Mouse (Mus musculus) hindbrain, postnatal 0 days (tissue): ENCODE measurements around the gene Ubap2. TPM values are rescaled to one million over a fixed set of nuclear protein-coding genes. Genes with fewer than 3 reads are reported as not detected.

Experiments used
- ATAC-seq: fragments of 200-750 bp; cut with Nextera tagmentation; 2 replicates; pipeline ENCODE4 v1.8.0; 2017; ENCODE audit warnings: mild to moderate bottlenecking, moderate TSS enrichment, moderate library complexity
- DNase-seq: peaks from one replicate; pipeline ENCODE4 v3.0.0-alpha.2; 2015; ENCODE audit warnings: low spot score
- H3K27ac ChIP-seq: fragments of 300-500 bp; sonication (generic); 2 replicates; pipeline ENCODE4 v1.5.1; 2014; ENCODE audit warnings: mild to moderate bottlenecking
- H3K27me3 ChIP-seq: fragments of 300-500 bp; sonication (generic); 2 replicates; pipeline ENCODE4 v1.6.1; 2014; ENCODE audit warnings: low read length, mixed read lengths; ENCODE audit not compliant: insufficient read depth
- H3K36me3 ChIP-seq: fragments of 300-500 bp; sonication (generic); 2 replicates; pipeline ENCODE4 v1.6.1; 2014; ENCODE audit warnings: low read length, mixed read lengths; ENCODE audit not compliant: insufficient read depth
- H3K4me1 ChIP-seq: fragments of 300-500 bp; sonication (generic); 2 replicates; pipeline ENCODE4 v1.6.1; 2014; ENCODE audit warnings: antibody characterized with exemption, low read length, mixed read lengths; ENCODE audit not compliant: insufficient read depth
- H3K4me2 ChIP-seq: fragments of 300-500 bp; sonication (generic); 2 replicates; pipeline ENCODE4 v1.6.1; 2014; ENCODE audit warnings: low read depth, mild to moderate bottlenecking, low read length, moderate library complexity, mixed read lengths
- H3K4me3 ChIP-seq: fragments of 300-500 bp; sonication (generic); 2 replicates; pipeline ENCODE4 v1.5.1; 2014; ENCODE audit warnings: low read length
- H3K9ac ChIP-seq: fragments of 300-500 bp; sonication (generic); replicated peaks from 2 replicates; pipeline ENCODE4 v1.6.1; 2014; ENCODE audit warnings: mild to moderate bottlenecking, low read length, moderate library complexity, mixed read lengths
- H3K9me3 ChIP-seq: fragments of 300-500 bp; sonication (generic); 2 replicates; pipeline ENCODE4 v1.6.1; 2016; ENCODE audit warnings: low read length, mixed read lengths
- CTCF ChIP-seq: IDR thresholded peaks from 2 replicates; pipeline ENCODE4 v1.5.1; 2016; ENCODE audit warnings: antibody characterized with exemption, control low read depth, low read depth
- WGBS: fragments of 180-500 bp; shearing (Covaris S2); extraction: QIAGEN DNeasy Blood & Tissue Kit; methylation state at CpG from one replicate; pipeline ENCODE4 v1.1.7; 2014; 5-methylcytosine and 5-hydroxymethylcytosine counted together
- polyA plus RNA-seq: library from polyadenylated mRNA; unstranded; fragments of >200 nt; fragmentation: Nextera tagmentation; extraction: Ambion mirVana; gene quantifications from 2 replicates; pipeline ENCODE4 v1.2.1, GENCODE M21; 2015
- total RNA-seq: library from RNA; depleted of rRNA; stranded (reverse); fragments of >200 nt; gene quantifications from 2 replicates; pipeline ENCODE4 v1.2.3, GENCODE M21; 2014; rRNA removed

Gene Ubap2
- 19.3 and 33.8 TPM in 2 replicates for total RNA-seq
- polyA plus RNA-seq: 27.2 and 31.0 TPM in 2 replicates

DNA sequence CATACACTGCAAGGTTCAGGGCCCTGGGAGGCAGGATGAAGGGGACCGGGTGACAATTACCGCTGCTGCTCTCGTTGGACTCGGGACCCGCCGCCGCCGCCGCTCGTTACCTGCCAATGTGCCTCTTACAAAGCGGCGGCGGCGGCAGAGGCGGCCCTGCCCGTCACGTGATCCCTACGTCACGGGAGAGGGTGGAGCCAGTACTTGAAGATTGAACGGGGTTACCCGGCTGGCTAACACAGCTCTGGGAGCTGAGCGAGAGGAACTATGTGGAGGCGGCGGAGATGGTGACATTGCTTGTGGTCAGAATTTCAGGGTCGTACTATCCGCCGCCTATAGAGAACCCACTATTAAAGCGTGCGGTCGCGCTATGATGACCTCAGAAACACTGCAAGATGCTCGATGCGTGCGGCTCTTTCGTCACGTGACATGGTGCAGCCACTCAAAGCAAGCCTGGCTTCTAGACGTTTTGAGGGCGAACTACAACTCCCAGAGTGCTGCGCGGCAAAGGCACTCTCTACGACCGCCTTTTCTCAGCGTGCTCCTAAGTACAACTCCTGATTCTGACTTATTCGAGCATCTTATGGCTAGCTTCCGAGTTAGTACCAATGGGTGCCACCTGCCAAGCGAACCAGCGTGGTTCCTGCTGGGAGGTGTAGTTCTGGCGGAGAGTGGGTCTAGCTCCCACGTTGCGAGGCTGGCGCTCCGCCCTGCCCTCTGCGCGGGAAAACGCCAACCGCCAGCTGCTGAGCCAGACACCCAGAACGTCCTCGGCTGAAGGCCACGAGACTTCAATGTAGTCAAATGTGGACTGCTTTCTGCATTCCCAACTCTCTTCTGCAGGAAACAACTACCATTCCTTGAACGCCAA, at the start of gene Ubap2:
TSS of gene Ubap2 (minus strand) at position 165 of the 871 bp plus-strand sequence.
- ATAC-seq (peak; percentile 99), DNase-seq (peak; percentile 100)
- no peaks in the 10 kb centered on the region for H3K36me3 ChIP-seq
- no peaks in the 10 kb centered on the region for H3K27me3 ChIP-seq
- under 1% methylated on average over 60 of the region's 60 CpGs for WGBS
- H3K9ac ChIP-seq: peak within 1 kb of the TSS; percentile 81
- peaks cover 21% of the 10 kb centered on the region for H3K4me1 ChIP-seq
- no peak for TF ChIP-seq CTCF
- peak within 1 kb of the TSS; percentile 79 for H3K4me3 ChIP-seq
- H3K9me3 ChIP-seq: no peaks in the 10 kb centered on the region
- H3K27ac ChIP-seq: peak within 1 kb of the TSS; percentile 90
- H3K4me2 ChIP-seq: peak within 1 kb of the TSS; percentile 91

DNA sequence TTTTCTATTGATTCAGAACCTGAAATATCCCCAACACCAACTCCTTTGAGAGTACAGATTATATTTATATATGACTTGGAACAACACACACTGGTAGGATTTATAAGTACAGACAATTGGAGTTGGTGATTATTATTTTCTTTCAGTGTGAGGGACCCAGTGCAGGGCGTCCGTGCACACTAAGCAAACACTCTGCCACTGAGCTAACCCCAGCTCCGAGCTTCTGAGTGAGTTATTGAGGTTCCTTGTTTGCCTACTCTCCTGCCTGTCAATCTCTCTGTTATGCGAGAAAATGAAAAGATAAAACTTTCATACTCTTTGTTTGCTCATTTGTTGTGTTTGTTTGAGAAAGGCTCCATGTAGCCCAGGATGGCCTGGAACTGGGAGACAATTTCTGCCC, 46.0 kb upstream of the Ubap2 start:
- Histone ChIP-seq H3K4me1 (no peaks in the 10 kb centered on the region), H3K9ac (no peak overlapping the region), H3K27me3 (no peaks in the 10 kb centered on the region), H3K4me3 (no peak overlapping the region), H3K9me3 (no peaks in the 10 kb centered on the region), H3K4me2 (no peak overlapping the region), H3K27ac (no peak overlapping the region), H3K36me3 (no peaks in the 10 kb centered on the region)
- WGBS: 79% methylated on average over 4 of the region's 4 CpGs
- no peak for TF ChIP-seq CTCF
- DNase-seq: no peak
- no peak for ATAC-seq

DNA sequence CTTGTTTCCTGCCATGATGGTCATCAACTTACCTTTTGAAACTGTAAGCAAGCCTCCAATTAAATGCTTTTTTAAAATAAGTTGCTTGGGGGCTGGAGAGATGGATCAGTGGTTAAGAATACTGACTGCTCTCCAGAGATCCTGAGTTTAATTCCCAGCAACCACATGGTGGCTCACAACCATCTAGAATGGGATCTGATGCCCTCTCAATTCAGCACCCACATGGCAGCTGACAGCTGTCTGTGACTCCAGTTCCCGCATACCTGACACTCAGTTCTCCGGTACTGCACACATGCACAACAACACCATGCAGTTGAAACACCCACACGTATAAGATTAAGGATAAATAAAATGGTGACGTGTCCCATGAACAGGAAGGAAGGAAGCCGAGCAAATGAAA, 43.3 kb upstream of the Ubap2 start:
- WGBS: 87% methylated on average over 5 of the region's 5 CpGs
- no peak overlapping the region for H3K4me3 ChIP-seq
- no peak overlapping the region for H3K9ac ChIP-seq
- H3K4me2 ChIP-seq: no peak overlapping the region
- H3K9me3 ChIP-seq: no peaks in the 10 kb centered on the region
- peaks cover 5% of the 10 kb centered on the region for H3K4me1 ChIP-seq
- H3K36me3 ChIP-seq: no peaks in the 10 kb centered on the region
- H3K27me3 ChIP-seq: no peaks in the 10 kb centered on the region
- no peak for DNase-seq
- no peak for ATAC-seq
- no peak overlapping the region for H3K27ac ChIP-seq
- no peak for TF ChIP-seq CTCF

DNA sequence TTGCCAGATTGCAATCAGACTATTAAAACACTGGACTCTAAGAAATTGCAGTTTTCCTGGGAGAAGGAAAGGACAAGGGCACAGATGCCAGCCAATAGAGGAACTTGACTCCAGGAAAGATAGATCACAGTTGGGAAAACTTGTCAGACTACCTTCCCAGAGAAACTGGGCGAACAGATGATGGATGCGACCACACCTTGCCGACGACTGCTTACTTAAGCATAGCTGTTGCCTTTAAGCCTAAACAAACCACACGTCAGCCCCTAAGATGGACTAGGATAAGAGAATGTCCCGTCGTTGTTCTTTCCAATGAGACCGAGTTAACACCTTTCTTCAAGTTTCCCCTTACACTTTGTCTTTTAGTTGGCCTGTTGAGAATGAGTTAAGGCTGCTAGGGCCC, 40.2 kb upstream of the Ubap2 start:
- DNase-seq (no peak), ATAC-seq (no peak)
- peak overlapping the region; percentile 79 for H3K4me3 ChIP-seq
- no peaks in the 10 kb centered on the region for H3K27me3 ChIP-seq
- H3K9me3 ChIP-seq: no peaks in the 10 kb centered on the region
- 55% methylated on average over 8 of the region's 8 CpGs for WGBS
- no peaks in the 10 kb centered on the region; the same call in 1 of the 2 replicates for H3K36me3 ChIP-seq
- peaks cover 10% of the 10 kb centered on the region for H3K4me1 ChIP-seq
- peak overlapping the region; percentile 89 for H3K4me2 ChIP-seq
- H3K27ac ChIP-seq: peak overlapping the region; percentile 94
- H3K9ac ChIP-seq: peak overlapping the region; percentile 89
- no peak for TF ChIP-seq CTCF

DNA sequence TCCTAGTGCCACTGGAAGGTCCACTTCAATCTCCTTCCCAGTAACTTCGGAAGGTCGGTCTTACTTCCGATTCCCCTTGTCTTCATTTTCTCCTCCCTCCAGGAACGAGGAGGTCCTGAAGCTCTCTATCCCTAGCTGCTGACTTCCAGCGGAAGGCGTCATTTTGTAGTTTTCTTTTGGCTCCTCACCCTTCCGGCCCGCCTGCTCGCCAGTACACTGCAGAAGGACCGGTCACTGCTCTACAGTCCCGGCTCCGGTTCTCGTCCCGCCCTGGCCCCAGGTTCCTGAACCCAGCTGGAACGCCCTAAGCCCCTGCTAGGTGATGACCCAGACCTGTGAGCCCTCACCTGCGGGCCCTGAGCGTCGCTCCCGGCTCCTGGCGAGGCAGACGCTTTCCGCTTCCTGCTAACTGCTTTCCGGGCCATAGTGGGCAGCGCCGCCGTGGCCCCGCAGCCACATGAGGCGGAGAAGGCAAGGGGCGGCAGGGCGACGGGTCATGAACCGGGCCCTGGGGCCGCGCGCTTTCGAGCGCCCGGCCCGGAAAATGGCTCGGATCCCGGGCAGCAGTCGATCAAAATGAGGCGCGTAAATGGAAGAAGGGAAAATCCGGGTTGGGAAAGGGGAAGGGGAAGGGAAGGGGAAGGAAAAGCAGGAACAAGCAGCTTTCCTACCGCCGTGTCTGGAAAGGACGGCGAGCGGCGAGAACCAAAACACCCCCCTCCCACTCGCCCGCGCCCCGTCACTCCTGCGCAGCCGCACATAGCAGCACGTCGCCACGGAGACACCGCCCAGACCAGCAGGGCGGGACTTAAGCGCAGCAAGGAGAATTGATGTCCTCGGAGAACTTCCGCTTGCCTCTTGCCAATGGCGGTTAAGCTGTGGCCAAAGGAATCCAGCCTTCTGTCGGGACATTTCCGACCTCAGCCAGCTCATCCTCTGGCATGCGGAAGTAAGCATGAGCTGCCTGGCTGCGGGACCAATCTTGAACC, 39.5 kb upstream of the Ubap2 start, which contains the start of gene Dcaf12:
TSS of gene Dcaf12 (minus strand) at position 749 of the 989 bp plus-strand sequence.
- no peak for TF ChIP-seq CTCF
- H3K4me2 ChIP-seq: peak within 1 kb of the TSS; percentile 89
- H3K9ac ChIP-seq: peak within 1 kb of the TSS; percentile 89
- peak within 1 kb of the TSS; percentile 79 for H3K4me3 ChIP-seq
- under 1% methylated on average over 70 of the region's 70 CpGs for WGBS
- H3K9me3 ChIP-seq: no peaks in the 10 kb centered on the region
- no peaks in the 10 kb centered on the region; the same call in 1 of the 2 replicates for H3K36me3 ChIP-seq
- peaks cover 10% of the 10 kb centered on the region for H3K4me1 ChIP-seq
- ATAC-seq (peak; percentile 97), DNase-seq (peak; percentile 97)
- no peaks in the 10 kb centered on the region for H3K27me3 ChIP-seq
- peak within 1 kb of the TSS; percentile 94 for H3K27ac ChIP-seq

DNA sequence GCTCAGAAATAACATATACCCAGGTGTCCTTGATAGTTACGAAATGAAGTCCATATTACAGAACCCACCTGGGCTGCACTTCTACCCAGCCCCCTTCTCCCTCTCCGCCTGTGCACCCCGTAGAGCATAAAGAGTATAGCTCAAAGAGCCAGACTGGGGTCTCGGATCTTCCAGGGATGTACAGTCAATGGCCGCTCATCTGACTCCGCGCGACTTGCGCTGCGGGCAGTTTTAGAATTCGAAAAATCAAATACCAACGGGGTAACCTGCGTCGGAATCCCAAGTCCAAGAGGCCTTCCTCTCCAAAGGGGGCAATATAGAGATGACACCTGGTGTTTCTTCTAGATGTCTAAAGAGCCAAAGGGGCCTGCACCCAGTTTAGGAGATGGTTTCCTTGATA, 38.8 kb upstream of the Ubap2 start:
- H3K4me3 ChIP-seq: peak overlapping the region; percentile 79
- peak overlapping the region; percentile 89 for H3K9ac ChIP-seq
- peak overlapping the region; percentile 94 for H3K27ac ChIP-seq
- H3K4me2 ChIP-seq: peak overlapping the region; percentile 89
- H3K36me3 ChIP-seq: no peaks in the 10 kb centered on the region; the same call in 1 of the 2 replicates
- no peak for DNase-seq
- WGBS: 20% methylated on average over 14 of the region's 14 CpGs
- TF ChIP-seq CTCF: no peak
- no peaks in the 10 kb centered on the region for H3K9me3 ChIP-seq
- ATAC-seq: no peak
- no peaks in the 10 kb centered on the region for H3K27me3 ChIP-seq
- H3K4me1 ChIP-seq: peaks cover 10% of the 10 kb centered on the region
